Mouse (Mus musculus) stomach, postnatal 0 days (tissue): ENCODE measurements around the gene Ly9.

Experiments
- CTCF ChIP-seq: IDR thresholded peaks from 2 replicates; pipeline ENCODE4 v1.5.1; 2016; ENCODE audit warnings: antibody characterized with exemption, low read depth, mild to moderate bottlenecking, moderate library complexity
- EP300 ChIP-seq: optimal IDR thresholded peaks from 2 replicates; pipeline ENCODE3; 2016; ENCODE audit warnings: antibody characterized with exemption

DNA sequence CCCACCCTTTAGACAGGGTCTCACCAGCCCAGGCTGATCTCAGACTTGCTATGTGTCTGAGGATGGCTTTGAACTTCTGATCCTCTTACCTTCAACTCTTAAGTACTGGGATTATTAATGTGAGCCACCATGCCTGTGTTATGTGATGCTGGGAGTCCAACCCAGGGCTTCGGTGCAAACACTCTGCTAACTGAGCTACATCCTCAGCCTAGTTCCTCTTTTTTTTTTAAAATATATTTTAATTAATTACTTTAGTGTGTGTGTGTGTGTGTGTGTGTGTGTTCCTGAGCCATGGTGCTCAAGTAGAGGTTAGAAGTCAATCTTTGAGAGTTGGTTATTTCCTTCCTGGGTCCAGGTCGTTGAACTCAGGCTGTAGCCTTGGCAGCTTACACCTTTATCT lies 44.2 kb downstream of the Ly9 start:
- TF ChIP-seq CTCF = no peak
- TF ChIP-seq EP300 = no peak
